Mouse (Mus musculus): ENCODE measurements around the gene Lingo1.

- TF ChIP-seq CTCF (conservative IDR thresholded peaks at IDR 0.05; ENCODE audit: low read length) (peak; percentile 96), NANOG (IDR thresholded peaks at IDR 0.05; ENCODE audit: borderline replicate concordance, low read length) (no peak), POU5F1 (IDR thresholded peaks at IDR 0.05; ENCODE audit: borderline replicate concordance, low read length) (no peak)
Measured at GRCm38 (mm10) chr9:56843679-56844188, 47.5 kb upstream of the Lingo1 start.

Data from E14TG2a.4 (cell line).